Mouse (Mus musculus): ENCODE measurements around the gene Olfr1150-ps1. TPM values are rescaled to one million over a fixed set of nuclear protein-coding genes. Genes with fewer than 3 reads are reported as not detected.

Gene Olfr1150-ps1
- not detected for polyA plus RNA-seq (2014; fragmentation: Illumina TruSeq; extraction: RNeasy Lipid Tissue Mini Kit (QIAGEN cat#74804); ENCODE audit: low read depth, low replicate concordance)

DNA sequence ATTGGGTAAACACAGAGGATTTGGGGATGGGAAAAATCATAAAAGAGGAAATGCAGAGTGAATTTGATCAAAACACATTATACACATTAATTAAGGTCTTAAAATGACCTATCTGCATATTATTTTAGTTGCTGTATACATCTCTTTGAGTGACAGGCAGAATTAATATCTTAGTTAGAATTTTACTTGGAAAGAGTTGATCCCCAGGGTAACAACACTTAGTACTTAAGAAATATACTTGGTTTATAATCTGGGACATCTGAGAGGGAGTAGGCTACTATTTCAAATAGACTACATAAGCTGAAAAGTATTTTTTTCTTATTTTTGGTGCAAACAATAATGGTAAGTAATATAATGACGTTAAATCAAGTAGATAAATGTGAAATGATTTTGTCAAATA, at the start of gene Olfr1150-ps1:
Olfr1150-ps1 (plus strand) TSS at position 301 of the 400 bp plus-strand sequence.

DNA sequence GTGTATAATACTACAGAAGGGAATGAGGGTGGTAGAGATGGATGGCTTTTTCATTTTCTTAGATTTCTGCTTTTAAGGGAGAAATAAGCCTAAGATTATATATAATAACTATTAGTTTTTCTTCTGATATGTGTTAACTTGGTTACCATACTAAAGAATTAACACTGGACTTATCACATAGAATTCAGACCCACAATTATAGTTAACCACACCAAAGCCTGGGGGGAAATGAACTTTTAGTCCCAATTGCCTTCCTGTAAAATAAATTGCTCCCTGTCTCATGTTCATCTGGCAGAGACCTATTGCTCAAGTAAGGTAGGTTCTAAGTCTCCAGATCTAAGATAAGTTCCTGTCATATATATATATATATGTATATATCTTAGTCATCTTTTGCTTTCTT, 43.5 kb upstream of the Olfr1150-ps1 start, which contains the start of gene Olfr1143:
Olfr1143 (plus strand) TSS at position 301 of the 400 bp plus-strand sequence.

DNA sequence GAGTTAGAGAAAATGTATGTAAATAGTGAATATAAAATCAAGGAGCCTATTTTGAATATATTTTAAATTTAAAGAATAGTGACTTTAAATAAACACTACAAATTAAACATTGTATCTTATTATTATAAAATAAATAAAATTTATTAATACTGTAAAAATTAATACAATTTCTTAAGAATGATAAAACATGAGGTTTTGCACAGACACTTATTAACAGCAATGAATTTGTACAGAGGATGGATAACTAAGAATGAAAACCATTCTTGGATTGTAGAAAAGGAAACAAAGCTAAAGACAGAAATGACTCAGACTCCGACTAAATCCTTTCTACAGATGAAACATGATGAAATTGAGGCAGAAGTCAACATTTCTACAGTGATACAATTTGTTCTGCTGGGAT, 34.3 kb upstream of the Olfr1150-ps1 start, which contains the start of gene Olfr1145:
Olfr1145 (plus strand) TSS at position 301 of the 400 bp plus-strand sequence.

DNA sequence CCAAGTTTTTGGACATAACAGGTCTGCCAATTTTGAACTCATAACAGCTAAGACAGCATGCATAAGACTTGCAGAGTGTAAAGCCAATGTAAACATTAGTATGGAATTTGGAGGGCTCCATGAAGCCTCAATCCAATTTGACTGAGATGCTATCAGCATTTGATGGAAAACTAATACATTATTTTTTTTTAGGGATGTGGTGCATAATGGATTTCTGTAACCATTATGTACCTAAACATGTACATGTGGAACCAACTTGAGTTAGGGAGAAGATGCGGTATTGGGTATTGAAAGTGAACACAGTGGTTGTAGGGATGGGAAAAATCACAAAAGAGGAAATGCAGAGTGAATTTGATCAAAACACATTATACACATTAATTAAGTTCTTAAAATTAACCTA, 13.6 kb upstream of the Olfr1150-ps1 start, which contains the start of gene Olfr1148:
Olfr1148 (plus strand) TSS at position 301 of the 400 bp plus-strand sequence.

DNA sequence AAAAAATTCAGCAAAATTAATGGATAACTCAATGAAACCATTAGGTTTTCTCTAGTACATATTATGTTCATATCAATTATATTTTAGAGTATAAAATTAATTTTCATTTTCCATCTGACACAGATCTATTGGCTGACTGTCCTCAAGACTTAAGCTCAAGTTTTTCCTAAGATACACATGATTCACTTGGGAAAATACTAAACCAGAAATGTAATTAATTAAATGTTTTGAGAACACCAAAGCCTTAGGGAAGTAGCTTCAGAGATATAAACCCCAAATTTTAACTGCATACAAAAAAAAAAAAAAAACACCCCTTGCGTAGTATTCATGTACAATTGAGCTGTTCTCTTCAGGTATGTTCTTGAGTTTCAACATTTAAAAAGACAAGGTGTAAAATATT, 11.8 kb downstream of the Olfr1150-ps1 start, which contains the start of gene Olfr1151:
Olfr1151 (plus strand) TSS at position 301 of the 400 bp plus-strand sequence.

DNA sequence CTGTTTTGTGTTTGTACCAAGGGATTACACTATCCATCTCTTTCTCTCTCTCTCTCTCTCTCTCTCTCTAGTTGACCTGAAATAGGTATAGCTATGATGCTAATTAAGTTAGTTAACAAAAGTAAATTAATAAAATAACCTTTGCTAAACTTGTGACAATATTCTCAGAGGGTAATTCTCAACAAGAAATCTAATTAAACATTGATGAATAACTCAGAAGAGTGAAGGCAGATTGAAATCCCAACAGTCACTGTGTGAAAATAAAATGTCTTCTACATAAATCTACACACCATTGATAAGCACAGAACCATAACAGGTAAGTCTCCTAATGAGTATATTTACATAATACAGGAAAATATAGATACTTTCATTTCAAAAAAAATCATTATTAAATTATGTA, 22.4 kb downstream of the Olfr1150-ps1 start, which contains the start of gene Olfr1152:
Olfr1152 (plus strand) TSS at position 301 of the 400 bp plus-strand sequence.

DNA sequence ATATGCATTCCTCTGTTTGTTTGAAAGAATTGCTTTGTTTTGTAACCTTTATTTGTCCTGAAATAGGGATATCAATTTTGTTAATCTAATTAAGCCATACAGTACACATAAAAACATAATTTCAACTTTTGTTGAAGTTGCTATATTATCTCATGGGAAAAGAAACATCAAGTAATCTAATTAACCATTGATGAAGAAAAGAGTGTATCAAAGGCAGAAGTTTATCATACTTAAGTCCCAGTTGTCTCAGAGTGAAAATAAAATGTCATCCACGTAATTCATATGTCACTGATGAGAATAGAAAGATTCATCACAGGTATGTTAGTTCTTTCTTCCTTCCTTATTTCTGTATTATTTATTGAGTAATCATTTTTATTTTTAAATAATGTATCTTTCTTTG, 50.9 kb downstream of the Olfr1150-ps1 start, which contains the start of gene Olfr1153:
Olfr1153 (plus strand) TSS at position 301 of the 400 bp plus-strand sequence.

Other genes starting within 250 kb of the Olfr1150-ps1 start
- not detected for gene Olfr1130, start 237.8 kb upstream of the Olfr1150-ps1 start, polyA plus RNA-seq (2014; fragmentation: Illumina TruSeq; extraction: RNeasy Lipid Tissue Mini Kit (QIAGEN cat#74804); ENCODE audit: low read depth, low replicate concordance)
- not detected for gene Olfr1131, start 216.9 kb upstream of the Olfr1150-ps1 start, polyA plus RNA-seq (2014; fragmentation: Illumina TruSeq; extraction: RNeasy Lipid Tissue Mini Kit (QIAGEN cat#74804); ENCODE audit: low read depth, low replicate concordance)
- gene Olfr1132, start 206.5 kb upstream of the Olfr1150-ps1 start, polyA plus RNA-seq (2014; fragmentation: Illumina TruSeq; extraction: RNeasy Lipid Tissue Mini Kit (QIAGEN cat#74804); ENCODE audit: low read depth, low replicate concordance): not detected
- not detected for gene Olfr1133, start 196.6 kb upstream of the Olfr1150-ps1 start, polyA plus RNA-seq (2014; fragmentation: Illumina TruSeq; extraction: RNeasy Lipid Tissue Mini Kit (QIAGEN cat#74804); ENCODE audit: low read depth, low replicate concordance)
- not detected for gene Olfr1134, start 185.5 kb upstream of the Olfr1150-ps1 start, polyA plus RNA-seq (2014; fragmentation: Illumina TruSeq; extraction: RNeasy Lipid Tissue Mini Kit (QIAGEN cat#74804); ENCODE audit: low read depth, low replicate concordance)
- not detected for gene Olfr1135, start 170.3 kb upstream of the Olfr1150-ps1 start, polyA plus RNA-seq (2014; fragmentation: Illumina TruSeq; extraction: RNeasy Lipid Tissue Mini Kit (QIAGEN cat#74804); ENCODE audit: low read depth, low replicate concordance)
- gene Olfr1136, start 150.0 kb upstream of the Olfr1150-ps1 start, polyA plus RNA-seq (2014; fragmentation: Illumina TruSeq; extraction: RNeasy Lipid Tissue Mini Kit (QIAGEN cat#74804); ENCODE audit: low read depth, low replicate concordance): not detected
- not detected for gene Olfr1137, start 130.8 kb upstream of the Olfr1150-ps1 start, polyA plus RNA-seq (2014; fragmentation: Illumina TruSeq; extraction: RNeasy Lipid Tissue Mini Kit (QIAGEN cat#74804); ENCODE audit: low read depth, low replicate concordance)
- gene Olfr1138, start 104.0 kb upstream of the Olfr1150-ps1 start, polyA plus RNA-seq (2014; fragmentation: Illumina TruSeq; extraction: RNeasy Lipid Tissue Mini Kit (QIAGEN cat#74804); ENCODE audit: low read depth, low replicate concordance): not detected
- gene Olfr1140, start 100.2 kb upstream of the Olfr1150-ps1 start, polyA plus RNA-seq (2014; fragmentation: Illumina TruSeq; extraction: RNeasy Lipid Tissue Mini Kit (QIAGEN cat#74804); ENCODE audit: low read depth, low replicate concordance): not detected
- gene Olfr1141, start 90.0 kb upstream of the Olfr1150-ps1 start, polyA plus RNA-seq (2014; fragmentation: Illumina TruSeq; extraction: RNeasy Lipid Tissue Mini Kit (QIAGEN cat#74804); ENCODE audit: low read depth, low replicate concordance): not detected
- not detected for gene Olfr152, start 64.5 kb upstream of the Olfr1150-ps1 start, polyA plus RNA-seq (2014; fragmentation: Illumina TruSeq; extraction: RNeasy Lipid Tissue Mini Kit (QIAGEN cat#74804); ENCODE audit: low read depth, low replicate concordance)
- not detected for gene Olfr1143, start 43.4 kb upstream of the Olfr1150-ps1 start, polyA plus RNA-seq (2014; fragmentation: Illumina TruSeq; extraction: RNeasy Lipid Tissue Mini Kit (QIAGEN cat#74804); ENCODE audit: low read depth, low replicate concordance)
- not detected for gene Olfr1145, start 34.2 kb upstream of the Olfr1150-ps1 start, polyA plus RNA-seq (2014; fragmentation: Illumina TruSeq; extraction: RNeasy Lipid Tissue Mini Kit (QIAGEN cat#74804); ENCODE audit: low read depth, low replicate concordance)
- gene Olfr1148, start 13.5 kb upstream of the Olfr1150-ps1 start, polyA plus RNA-seq (2014; fragmentation: Illumina TruSeq; extraction: RNeasy Lipid Tissue Mini Kit (QIAGEN cat#74804); ENCODE audit: low read depth, low replicate concordance): not detected
- gene Olfr1151, start 11.9 kb downstream of the Olfr1150-ps1 start, polyA plus RNA-seq (2014; fragmentation: Illumina TruSeq; extraction: RNeasy Lipid Tissue Mini Kit (QIAGEN cat#74804); ENCODE audit: low read depth, low replicate concordance): not detected
- not detected for gene Olfr1152, start 22.5 kb downstream of the Olfr1150-ps1 start, polyA plus RNA-seq (2014; fragmentation: Illumina TruSeq; extraction: RNeasy Lipid Tissue Mini Kit (QIAGEN cat#74804); ENCODE audit: low read depth, low replicate concordance)
- gene Olfr1153, start 51.0 kb downstream of the Olfr1150-ps1 start, polyA plus RNA-seq (2014; fragmentation: Illumina TruSeq; extraction: RNeasy Lipid Tissue Mini Kit (QIAGEN cat#74804); ENCODE audit: low read depth, low replicate concordance): not detected
- not detected for gene Olfr1154, start 61.2 kb downstream of the Olfr1150-ps1 start, polyA plus RNA-seq (2014; fragmentation: Illumina TruSeq; extraction: RNeasy Lipid Tissue Mini Kit (QIAGEN cat#74804); ENCODE audit: low read depth, low replicate concordance)
- gene Olfr1155, start 101.1 kb downstream of the Olfr1150-ps1 start, polyA plus RNA-seq (2014; fragmentation: Illumina TruSeq; extraction: RNeasy Lipid Tissue Mini Kit (QIAGEN cat#74804); ENCODE audit: low read depth, low replicate concordance): not detected
- not detected for gene Olfr1156, start 109.1 kb downstream of the Olfr1150-ps1 start, polyA plus RNA-seq (2014; fragmentation: Illumina TruSeq; extraction: RNeasy Lipid Tissue Mini Kit (QIAGEN cat#74804); ENCODE audit: low read depth, low replicate concordance)
- not detected for gene Olfr1157, start 124.3 kb downstream of the Olfr1150-ps1 start, polyA plus RNA-seq (2014; fragmentation: Illumina TruSeq; extraction: RNeasy Lipid Tissue Mini Kit (QIAGEN cat#74804); ENCODE audit: low read depth, low replicate concordance)
- not detected for gene Olfr74, start 130.7 kb downstream of the Olfr1150-ps1 start, polyA plus RNA-seq (2014; fragmentation: Illumina TruSeq; extraction: RNeasy Lipid Tissue Mini Kit (QIAGEN cat#74804); ENCODE audit: low read depth, low replicate concordance)
- gene Olfr1158, start 146.1 kb downstream of the Olfr1150-ps1 start, polyA plus RNA-seq (2014; fragmentation: Illumina TruSeq; extraction: RNeasy Lipid Tissue Mini Kit (QIAGEN cat#74804); ENCODE audit: low read depth, low replicate concordance): not detected
- gene Olfr1160, start 164.3 kb downstream of the Olfr1150-ps1 start, polyA plus RNA-seq (2014; fragmentation: Illumina TruSeq; extraction: RNeasy Lipid Tissue Mini Kit (QIAGEN cat#74804); ENCODE audit: low read depth, low replicate concordance): not detected
- not detected for gene Olfr1161, start 178.8 kb downstream of the Olfr1150-ps1 start, polyA plus RNA-seq (2014; fragmentation: Illumina TruSeq; extraction: RNeasy Lipid Tissue Mini Kit (QIAGEN cat#74804); ENCODE audit: low read depth, low replicate concordance)
- not detected for gene Olfr73, start 193.7 kb downstream of the Olfr1150-ps1 start, polyA plus RNA-seq (2014; fragmentation: Illumina TruSeq; extraction: RNeasy Lipid Tissue Mini Kit (QIAGEN cat#74804); ENCODE audit: low read depth, low replicate concordance)
- gene Olfr1162, start 207.1 kb downstream of the Olfr1150-ps1 start, polyA plus RNA-seq (2014; fragmentation: Illumina TruSeq; extraction: RNeasy Lipid Tissue Mini Kit (QIAGEN cat#74804); ENCODE audit: low read depth, low replicate concordance): not detected
- gene Olfr1163, start 227.8 kb downstream of the Olfr1150-ps1 start, polyA plus RNA-seq (2014; fragmentation: Illumina TruSeq; extraction: RNeasy Lipid Tissue Mini Kit (QIAGEN cat#74804); ENCODE audit: low read depth, low replicate concordance): not detected
- gene Olfr1164, start 250.0 kb downstream of the Olfr1150-ps1 start, polyA plus RNA-seq (2014; fragmentation: Illumina TruSeq; extraction: RNeasy Lipid Tissue Mini Kit (QIAGEN cat#74804); ENCODE audit: low read depth, low replicate concordance): not detected

Measured in adrenal gland, adult 10 weeks (tissue).